Mouse (Mus musculus): Measurements from ENCODE around the gene Tnfaip3. TPM values are rescaled to one million over a fixed set of nuclear protein-coding genes. Genes with fewer than 3 reads are reported as not detected.

Tnfaip3 gene
- polyA plus RNA-seq, 1 experiment, result 1.5 TPM

DNA sequence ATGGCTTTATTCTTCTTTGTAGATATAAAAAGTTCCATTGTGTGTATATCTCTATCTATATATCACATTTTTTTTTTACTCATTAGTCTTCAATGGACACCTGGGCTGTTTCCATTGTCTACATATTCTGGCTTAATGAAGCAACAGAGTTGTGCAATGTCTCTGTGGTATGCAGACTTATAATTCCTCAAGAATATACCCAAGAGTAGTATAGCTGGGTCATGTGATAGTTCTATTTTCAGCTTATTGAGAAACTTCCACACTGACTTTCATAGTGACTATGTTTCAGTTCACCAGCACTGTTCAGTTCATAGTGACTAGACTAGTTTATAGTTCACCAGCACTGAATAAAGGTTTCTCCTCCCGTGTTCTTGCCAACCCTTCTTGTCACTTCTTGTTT is 38.1 kb upstream of the Tnfaip3 start:
- H3K4me3 ChIP-seq (ENCODE audit: control insufficient read depth, low read depth, low read length), result no peak overlapping the region
- TF ChIP-seq CTCF (IDR thresholded peaks at IDR 0.05; ENCODE audit: control insufficient read depth, insufficient read depth, insufficient replicate concordance, low read depth, low read length), result no peak
- TF ChIP-seq POLR2A (IDR thresholded peaks at IDR 0.05; ENCODE audit: control insufficient read depth, low read depth, low read length), result no peak
- no peaks in the 10 kb centered on the region for H3K4me1 ChIP-seq (ENCODE audit: control insufficient read depth, insufficient read depth, low read length)
- H3K27ac ChIP-seq (ENCODE audit: control insufficient read depth, insufficient read depth, low read depth, low read length), result no peak overlapping the region
- H3K27me3 ChIP-seq (ENCODE audit: control insufficient read depth, insufficient read depth, low read length), result no peaks in the 10 kb centered on the region
- H3K36me3 ChIP-seq (ENCODE audit: control insufficient read depth, insufficient read depth, low read length), result no peaks in the 10 kb centered on the region

DNA sequence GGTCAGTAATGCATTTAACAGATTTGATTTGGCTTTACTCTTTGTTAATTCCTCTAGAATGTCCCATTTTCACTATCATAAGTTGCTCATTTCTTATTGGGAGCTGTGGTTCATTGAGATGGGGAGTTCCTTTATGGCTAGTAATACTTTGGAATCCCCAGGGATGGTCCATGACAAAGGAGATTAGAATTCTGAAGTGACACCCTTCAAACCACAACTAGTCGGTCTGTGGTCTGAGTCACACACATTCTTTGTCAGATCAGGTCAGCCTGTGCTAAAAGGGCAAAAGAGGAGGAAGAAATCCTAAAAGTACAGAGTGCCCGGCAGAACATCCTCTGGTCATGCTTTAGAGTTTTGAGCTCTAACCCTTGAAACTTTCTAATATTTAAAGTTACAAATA is 30.5 kb upstream of the Tnfaip3 start:
- Histone ChIP-seq H3K36me3 (ENCODE audit: control insufficient read depth, insufficient read depth, low read length) (no peaks in the 10 kb centered on the region), H3K27me3 (ENCODE audit: control insufficient read depth, insufficient read depth, low read length) (no peaks in the 10 kb centered on the region), H3K4me1 (ENCODE audit: control insufficient read depth, insufficient read depth, low read length) (no peaks in the 10 kb centered on the region), H3K27ac (ENCODE audit: control insufficient read depth, insufficient read depth, low read depth, low read length) (no peak overlapping the region), H3K4me3 (ENCODE audit: control insufficient read depth, low read depth, low read length) (no peak overlapping the region)
- no peak for TF ChIP-seq POLR2A (IDR thresholded peaks at IDR 0.05; ENCODE audit: control insufficient read depth, low read depth, low read length)
- TF ChIP-seq CTCF (IDR thresholded peaks at IDR 0.05; ENCODE audit: control insufficient read depth, insufficient read depth, insufficient replicate concordance, low read depth, low read length), result no peak

DNA sequence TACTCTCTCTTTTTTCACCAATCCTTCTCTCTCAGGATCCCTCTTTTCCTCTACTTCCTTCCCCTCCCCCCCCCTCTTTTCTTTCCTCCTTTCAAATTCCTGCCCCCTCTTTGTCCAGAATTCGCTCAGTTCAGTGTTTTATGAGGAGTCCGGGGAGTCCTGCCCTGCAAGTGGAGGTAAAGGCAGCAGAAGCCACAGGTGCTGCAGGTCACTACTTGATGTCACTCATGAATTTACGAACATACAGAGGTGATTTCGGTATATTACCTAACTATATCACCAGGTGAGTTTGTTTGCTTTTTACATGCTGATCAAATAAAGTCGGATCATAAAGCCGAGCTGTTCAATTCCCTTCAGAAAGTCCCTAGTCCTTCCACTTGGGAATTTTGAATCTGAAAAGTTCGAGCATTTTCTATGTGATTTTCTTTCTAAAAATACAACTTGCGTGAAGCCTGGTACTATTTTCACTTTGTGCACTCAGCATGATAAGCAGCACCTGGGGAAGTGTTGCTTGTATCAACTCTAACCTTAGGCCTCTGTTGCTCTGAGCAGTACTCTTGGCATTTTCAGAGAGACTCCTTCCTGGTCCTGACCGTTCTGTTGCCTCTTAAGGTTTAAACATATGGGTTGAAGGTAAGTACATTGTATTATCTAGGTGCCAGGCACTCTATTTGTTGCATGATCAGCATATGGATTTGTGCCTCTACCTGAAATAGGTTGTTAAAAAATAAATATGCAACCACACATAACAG is 29.5 kb upstream of the Tnfaip3 start:
- Histone ChIP-seq H3K4me1 (ENCODE audit: control insufficient read depth, insufficient read depth, low read length) (no peaks in the 10 kb centered on the region), H3K27me3 (ENCODE audit: control insufficient read depth, insufficient read depth, low read length) (no peaks in the 10 kb centered on the region), H3K36me3 (ENCODE audit: control insufficient read depth, insufficient read depth, low read length) (no peaks in the 10 kb centered on the region), H3K27ac (ENCODE audit: control insufficient read depth, insufficient read depth, low read depth, low read length) (no peak overlapping the region), H3K4me3 (ENCODE audit: control insufficient read depth, low read depth, low read length) (no peak overlapping the region)
- no peak for TF ChIP-seq POLR2A (IDR thresholded peaks at IDR 0.05; ENCODE audit: control insufficient read depth, low read depth, low read length)
- TF ChIP-seq CTCF (IDR thresholded peaks at IDR 0.05; ENCODE audit: control insufficient read depth, insufficient read depth, insufficient replicate concordance, low read depth, low read length), result no peak

DNA sequence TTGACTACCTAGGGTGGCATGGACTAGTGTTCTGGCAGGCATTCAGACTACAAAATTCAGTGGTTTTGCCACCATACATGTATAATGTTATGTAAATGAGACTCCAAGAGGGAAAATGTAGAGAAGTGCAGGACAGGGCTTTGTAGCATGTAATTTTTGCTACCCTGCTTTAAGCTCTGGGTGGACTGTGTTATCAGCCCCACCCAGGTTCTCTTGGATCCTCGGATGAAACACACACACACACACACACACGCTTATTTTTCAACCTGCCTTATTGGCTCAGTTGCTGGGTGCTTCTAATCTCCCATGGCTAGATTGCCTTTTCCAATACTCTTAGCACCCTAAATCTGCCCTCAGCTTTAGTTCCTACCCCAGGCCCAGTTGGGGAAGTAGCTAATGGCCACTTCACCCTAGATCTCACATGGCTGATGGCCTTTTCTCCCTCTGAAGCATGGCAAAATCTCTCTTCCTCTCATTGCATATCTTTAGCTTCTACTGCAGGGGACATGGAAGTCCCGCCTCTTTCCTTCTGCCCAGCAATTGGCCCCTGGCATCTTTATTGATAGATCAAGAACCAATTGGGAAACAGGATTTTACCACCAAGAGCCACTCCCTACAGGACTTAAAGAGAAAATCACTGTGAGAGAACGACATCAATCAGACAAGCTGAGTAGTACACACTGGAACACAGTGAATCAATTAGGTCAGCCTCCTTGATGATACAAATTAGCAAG is 28.2 kb upstream of the Tnfaip3 start:
- H3K27ac ChIP-seq (ENCODE audit: control insufficient read depth, insufficient read depth, low read depth, low read length), result no peak overlapping the region
- H3K27me3 ChIP-seq (ENCODE audit: control insufficient read depth, insufficient read depth, low read length), result no peaks in the 10 kb centered on the region
- H3K36me3 ChIP-seq (ENCODE audit: control insufficient read depth, insufficient read depth, low read length), result no peaks in the 10 kb centered on the region
- TF ChIP-seq CTCF (IDR thresholded peaks at IDR 0.05; ENCODE audit: control insufficient read depth, insufficient read depth, insufficient replicate concordance, low read depth, low read length) (no peak), POLR2A (IDR thresholded peaks at IDR 0.05; ENCODE audit: control insufficient read depth, low read depth, low read length) (no peak)
- no peaks in the 10 kb centered on the region for H3K4me1 ChIP-seq (ENCODE audit: control insufficient read depth, insufficient read depth, low read length)
- H3K4me3 ChIP-seq (ENCODE audit: control insufficient read depth, low read depth, low read length), result no peak overlapping the region

DNA sequence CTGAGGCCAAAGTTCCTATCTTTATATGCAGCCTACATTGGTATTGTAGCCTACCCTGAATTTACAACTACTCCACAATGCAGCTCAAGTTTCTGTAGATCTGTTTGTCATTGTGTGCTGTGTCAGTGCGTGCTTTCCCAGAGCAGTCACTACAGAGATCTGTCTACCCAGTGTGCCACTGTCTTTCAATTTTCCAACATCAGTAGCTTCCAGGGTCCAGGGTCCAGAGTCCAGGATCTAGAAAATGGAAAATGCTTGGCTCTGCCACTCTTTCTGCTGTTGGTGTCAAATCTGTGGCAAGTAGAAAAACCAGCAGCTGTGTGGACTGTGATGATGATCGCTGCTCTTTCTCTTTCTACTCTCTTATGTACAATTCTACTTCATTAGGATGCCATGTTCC is 24.7 kb upstream of the Tnfaip3 start:
- TF ChIP-seq POLR2A (IDR thresholded peaks at IDR 0.05; ENCODE audit: control insufficient read depth, low read depth, low read length) (no peak), CTCF (IDR thresholded peaks at IDR 0.05; ENCODE audit: control insufficient read depth, insufficient read depth, insufficient replicate concordance, low read depth, low read length) (no peak)
- H3K27ac ChIP-seq (ENCODE audit: control insufficient read depth, insufficient read depth, low read depth, low read length), result no peak overlapping the region
- H3K36me3 ChIP-seq (ENCODE audit: control insufficient read depth, insufficient read depth, low read length), result no peaks in the 10 kb centered on the region
- no peaks in the 10 kb centered on the region for H3K27me3 ChIP-seq (ENCODE audit: control insufficient read depth, insufficient read depth, low read length)
- no peak overlapping the region for H3K4me3 ChIP-seq (ENCODE audit: control insufficient read depth, low read depth, low read length)
- no peaks in the 10 kb centered on the region for H3K4me1 ChIP-seq (ENCODE audit: control insufficient read depth, insufficient read depth, low read length)

DNA sequence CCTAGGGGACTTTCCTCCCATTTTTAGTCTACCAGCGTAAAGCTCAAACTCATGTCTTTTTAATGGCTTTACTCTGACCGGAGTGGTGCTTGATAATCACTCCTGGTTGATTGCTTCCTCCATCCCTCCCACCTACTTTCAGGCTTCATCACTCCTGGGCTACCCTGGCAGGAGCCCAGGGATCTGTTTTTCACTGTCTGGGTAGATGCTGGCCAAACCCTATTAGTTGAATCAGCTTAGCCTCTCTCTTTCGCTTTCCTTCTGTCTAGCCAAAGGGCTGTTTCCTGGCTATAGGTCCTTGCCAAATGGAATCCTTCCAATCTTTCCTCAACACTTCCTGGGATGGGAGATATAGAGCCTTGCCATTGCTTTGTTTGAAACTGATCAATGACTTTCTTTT is 19.3 kb upstream of the Tnfaip3 start:
- H3K36me3 ChIP-seq (ENCODE audit: control insufficient read depth, insufficient read depth, low read length), result no peaks in the 10 kb centered on the region
- H3K27me3 ChIP-seq (ENCODE audit: control insufficient read depth, insufficient read depth, low read length), result no peaks in the 10 kb centered on the region
- no peak for TF ChIP-seq POLR2A (IDR thresholded peaks at IDR 0.05; ENCODE audit: control insufficient read depth, low read depth, low read length)
- no peak for TF ChIP-seq CTCF (IDR thresholded peaks at IDR 0.05; ENCODE audit: control insufficient read depth, insufficient read depth, insufficient replicate concordance, low read depth, low read length)
- H3K4me3 ChIP-seq (ENCODE audit: control insufficient read depth, low read depth, low read length), result no peak overlapping the region
- H3K4me1 ChIP-seq (ENCODE audit: control insufficient read depth, insufficient read depth, low read length), result no peaks in the 10 kb centered on the region
- no peak overlapping the region for H3K27ac ChIP-seq (ENCODE audit: control insufficient read depth, insufficient read depth, low read depth, low read length)

DNA sequence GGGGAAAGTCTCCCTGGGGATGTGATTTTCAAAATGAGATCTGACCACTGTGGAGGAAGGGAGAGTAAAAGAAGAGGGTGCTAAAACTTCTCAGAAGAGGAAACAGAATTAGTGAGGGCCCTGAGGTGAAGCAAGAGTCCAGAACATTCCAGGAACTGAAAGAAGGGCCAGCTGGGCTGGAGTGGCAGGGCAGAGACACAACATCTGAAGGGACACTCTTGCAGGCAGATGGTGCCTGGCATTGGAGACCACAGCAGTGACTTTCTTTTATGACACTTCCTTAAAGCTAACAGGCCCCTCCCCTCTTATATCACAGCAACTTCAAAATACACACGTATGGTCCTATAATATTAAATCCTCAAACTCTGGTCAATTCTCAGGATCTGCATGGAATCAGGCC is 18.2 kb upstream of the Tnfaip3 start:
- Histone ChIP-seq H3K36me3 (ENCODE audit: control insufficient read depth, insufficient read depth, low read length) (no peaks in the 10 kb centered on the region), H3K4me3 (ENCODE audit: control insufficient read depth, low read depth, low read length) (no peak overlapping the region), H3K27ac (ENCODE audit: control insufficient read depth, insufficient read depth, low read depth, low read length) (no peak overlapping the region), H3K27me3 (ENCODE audit: control insufficient read depth, insufficient read depth, low read length) (no peaks in the 10 kb centered on the region), H3K4me1 (ENCODE audit: control insufficient read depth, insufficient read depth, low read length) (no peaks in the 10 kb centered on the region)
- TF ChIP-seq CTCF (IDR thresholded peaks at IDR 0.05; ENCODE audit: control insufficient read depth, insufficient read depth, insufficient replicate concordance, low read depth, low read length) (no peak), POLR2A (IDR thresholded peaks at IDR 0.05; ENCODE audit: control insufficient read depth, low read depth, low read length) (no peak)
